Mouse (Mus musculus): ENCODE data around the gene Cux2.

- no peak for TF ChIP-seq GATA1 (IDR thresholded peaks at IDR 0.05; ENCODE audit: borderline replicate concordance, low read length)
- TF ChIP-seq FLI1 (IDR thresholded peaks at IDR 0.05; ENCODE audit: low read length) = no peak
Observed at GRCm38 (mm10) chr5:122084470-122084869, 34.6 kb upstream of the Cux2 start.
